Mouse (Mus musculus): ENCODE measurements at regions not wholly inside any gene's neighbourhood (a gene's known extent, or its start where the extent isn't known, plus 50 kb on each side); places are given as distances from the start of the nearest gene placed in this dataset.

DNA sequence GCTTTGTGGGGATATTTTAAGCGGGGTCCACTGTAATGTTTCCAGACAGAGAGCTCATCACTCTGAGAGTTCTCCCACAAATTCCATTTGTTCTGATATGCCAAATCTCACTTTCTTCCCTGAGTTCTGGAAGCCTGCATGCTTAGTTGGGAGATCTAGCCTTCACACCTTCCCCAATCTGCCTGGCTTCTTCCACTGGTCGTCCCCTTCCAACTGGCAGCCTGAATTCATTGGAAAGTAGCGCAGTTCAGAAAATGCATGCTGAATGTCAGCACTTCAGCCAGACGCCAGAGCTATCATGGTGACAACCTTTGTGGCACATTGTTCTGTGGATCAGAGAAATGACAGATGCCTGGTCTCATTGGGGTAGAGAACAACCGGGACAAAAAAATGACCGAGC lies 667.2 kb downstream of the Pdcd6ip start:
- TF ChIP-seq POLR2A (IDR thresholded peaks at IDR 0.05; ENCODE audit: borderline replicate concordance, extremely low read depth, insufficient read depth, insufficient read length, poor library complexity, severe bottlenecking) (no peak), CTCF (IDR thresholded peaks at IDR 0.05; ENCODE audit: borderline replicate concordance, extremely low read depth, insufficient read depth, insufficient read length) (no peak)
